Mouse (Mus musculus): ENCODE measurements around the gene Btbd11. TPM values are rescaled to one million over a fixed set of nuclear protein-coding genes. Genes with fewer than 3 reads are reported as not detected.

The Btbd11 gene
- total and polyA plus RNA-seq, 3 experiments = 10.1 to 18.5 (median 15.4) TPM

DNA sequence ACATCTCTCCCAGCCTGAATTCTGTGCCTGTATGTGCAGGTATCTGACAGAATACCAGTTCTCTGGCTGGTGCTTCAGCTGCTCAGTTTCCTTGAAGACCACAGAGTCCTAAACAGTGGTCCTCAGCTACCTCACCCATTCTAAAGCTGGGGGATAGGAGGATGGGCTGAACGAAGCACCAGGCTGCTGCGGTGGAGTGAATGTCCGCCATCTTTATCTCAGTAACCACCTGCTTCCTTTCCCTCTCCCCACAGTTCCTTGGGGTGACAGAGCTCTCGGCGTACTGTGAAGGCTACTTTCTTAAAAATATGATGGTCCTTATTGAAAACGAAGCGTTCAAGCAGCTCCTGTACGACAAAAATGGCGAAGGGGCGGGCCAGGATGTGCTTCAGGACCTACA lies 271.3 kb downstream of the Btbd11 start:
- dilution Hi-C loops (cut with MboI; ENCODE audit: extremely low pct_ligation_motif_present, extremely low pct_unique_long_range_greater_than_20kb, low sequenced_read_pairs) = no loop called here
- no peak overlapping the region for H3K27ac ChIP-seq (ENCODE audit: insufficient read depth, low read depth)
- H3K9ac ChIP-seq (ENCODE audit: insufficient read depth, low read depth) = no peak overlapping the region
- no peak for DNase-seq (ENCODE audit: extremely low read depth)
- no peak overlapping the region for H3K4me3 ChIP-seq (replicated peaks in 1 of 3; ENCODE audit: low read depth in 2 of 3, low read length in 2 of 3, poor library complexity in 1 of 3)
- H3K27me3 ChIP-seq (replicated peaks) = no peaks in the 10 kb centered on the region
- H3K9me3 ChIP-seq (replicated peaks; ENCODE audit: low read length) = no peaks in the 10 kb centered on the region
- no peaks in the 10 kb centered on the region for H3K79me2 ChIP-seq (replicated peaks; ENCODE audit: control insufficient read depth, extremely low read depth, insufficient read depth, poor library complexity, severe bottlenecking)
- no peak overlapping the region for H3K4me2 ChIP-seq (ENCODE audit: insufficient read depth, low read depth, poor library complexity, severe bottlenecking)
- H3K36me3 ChIP-seq (replicated peaks in 1 of 2; ENCODE audit: control insufficient read depth in 1 of 2, insufficient read depth in 1 of 2, low read length in 1 of 2) = peaks cover 0 to 40% of the 10 kb centered on the region in 2 experiments
- H3K4me1 ChIP-seq (ENCODE audit: control insufficient read depth in 1 of 2, insufficient read depth in 2 of 2) = peaks cover 8 to 35% of the 10 kb centered on the region in 2 experiments
- in situ Hi-C loops (cut with MboI; ENCODE audit: low pct_ligation_motif_present, low pct_unique_long_range_greater_than_20kb, low sequenced_read_pairs) = loop anchor here (5.0 kb wide), 1 partner anchor 271 kb away; the partner anchor contains the start of gene Btbd11
- TF ChIP-seq TBP (conservative IDR thresholded peaks at IDR 0.05; ENCODE audit: low read depth, low read length) = no peak
- TF ChIP-seq ZMIZ1 (IDR thresholded peaks at IDR 0.05; ENCODE audit: low read depth, low read length) = no peak
- no peak for TF ChIP-seq EP300 (IDR thresholded peaks at IDR 0.05; ENCODE audit: low read length)
- no peak for TF ChIP-seq MEF2A (IDR thresholded peaks at IDR 0.05; ENCODE audit: borderline replicate concordance, low read depth, low read length)
- TF ChIP-seq TCF12 (IDR thresholded peaks at IDR 0.05; ENCODE audit: low read depth, low read length) = no peak
- no peak for TF ChIP-seq USF2 (conservative IDR thresholded peaks at IDR 0.05; ENCODE audit: low read depth, low read length)
- TF ChIP-seq PAX5 (IDR thresholded peaks at IDR 0.05; ENCODE audit: low read length) = no peak
- TF ChIP-seq POLR2AphosphoS2 (IDR thresholded peaks at IDR 0.05; ENCODE audit: low read depth, low read length) = no peak
- no peak for TF ChIP-seq MXI1 (IDR thresholded peaks at IDR 0.05; ENCODE audit: low read depth, low read length)
- no peak for TF ChIP-seq JUN (IDR thresholded peaks at IDR 0.05; ENCODE audit: insufficient read depth, low read depth, low read length)
- no peak for TF ChIP-seq ZKSCAN1 (IDR thresholded peaks at IDR 0.05; ENCODE audit: borderline replicate concordance, low read depth, low read length)
- TF ChIP-seq USF1 (IDR thresholded peaks at IDR 0.05; ENCODE audit: low read depth, low read length) = no peak

DNA sequence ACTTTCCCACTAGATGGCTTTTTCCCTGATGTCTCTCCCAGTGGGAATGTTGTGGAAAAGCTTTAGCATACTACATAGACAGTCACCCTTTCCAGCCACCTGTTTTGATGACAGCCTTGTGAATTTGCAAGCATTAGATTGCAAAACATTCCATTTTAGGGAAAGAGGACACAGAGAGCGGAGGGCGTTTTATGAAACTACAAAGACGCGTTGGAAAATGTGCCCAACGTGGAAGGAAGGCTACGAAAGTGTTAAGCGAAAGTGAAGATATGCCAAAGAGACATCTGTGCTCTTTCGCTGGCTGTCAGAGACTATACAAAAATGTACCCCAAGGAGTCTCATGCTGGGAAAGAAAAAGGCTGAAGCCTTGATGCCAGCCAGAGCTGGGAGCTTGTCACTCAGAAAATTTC lies 286.9 kb downstream of the Btbd11 start:
- no peak for DNase-seq (ENCODE audit: extremely low read depth)
- no peaks in the 10 kb centered on the region for H3K27me3 ChIP-seq (replicated peaks)
- no peak overlapping the region for H3K4me3 ChIP-seq (replicated peaks in 1 of 3; ENCODE audit: low read depth in 2 of 3, low read length in 2 of 3, poor library complexity in 1 of 3)
- no peak overlapping the region for H3K9ac ChIP-seq (ENCODE audit: insufficient read depth, low read depth)
- H3K79me2 ChIP-seq (replicated peaks; ENCODE audit: control insufficient read depth, extremely low read depth, insufficient read depth, poor library complexity, severe bottlenecking) = no peaks in the 10 kb centered on the region
- in situ Hi-C loops (cut with MboI; ENCODE audit: low pct_ligation_motif_present, low pct_unique_long_range_greater_than_20kb, low sequenced_read_pairs) (no loop called here), dilution Hi-C loops (cut with MboI; ENCODE audit: extremely low pct_ligation_motif_present, extremely low pct_unique_long_range_greater_than_20kb, low sequenced_read_pairs) (no loop called here)
- no peak overlapping the region for H3K4me2 ChIP-seq (ENCODE audit: insufficient read depth, low read depth, poor library complexity, severe bottlenecking)
- H3K9me3 ChIP-seq (replicated peaks; ENCODE audit: low read length) = peaks cover 9% of the 10 kb centered on the region
- TF ChIP-seq JUN (IDR thresholded peaks at IDR 0.05; ENCODE audit: insufficient read depth, low read depth, low read length) = no peak
- TF ChIP-seq ZNF384 (IDR thresholded peaks at IDR 0.05; ENCODE audit: low read depth, low read length) = no peak
- no peak for TF ChIP-seq RAD21 (IDR thresholded peaks at IDR 0.05; ENCODE audit: low read depth, low read length)
- TF ChIP-seq ZC3H11A (IDR thresholded peaks at IDR 0.05; ENCODE audit: low read depth, low read length) = no peak
- TF ChIP-seq CTCF (conservative IDR thresholded peaks at IDR 0.05 in 1 of 2, IDR thresholded peaks at IDR 0.05 in 1 of 2; ENCODE audit: low read depth in 2 of 2, low read length in 2 of 2) = no peak
- no peak for TF ChIP-seq NRF1 (IDR thresholded peaks at IDR 0.05; ENCODE audit: low read depth, low read length)
- TF ChIP-seq CHD1 (IDR thresholded peaks at IDR 0.05; ENCODE audit: low read depth, low read length) = no peak
- no peak for TF ChIP-seq KAT2A (IDR thresholded peaks at IDR 0.05; ENCODE audit: insufficient replicate concordance, low read length)
- TF ChIP-seq PAX5 (IDR thresholded peaks at IDR 0.05; ENCODE audit: low read length) = no peak
- no peak for TF ChIP-seq BHLHE40 (IDR thresholded peaks at IDR 0.05; ENCODE audit: low read depth, low read length)
- no peak for TF ChIP-seq TBP (conservative IDR thresholded peaks at IDR 0.05; ENCODE audit: low read depth, low read length)
- TF ChIP-seq UBTF (IDR thresholded peaks at IDR 0.05; ENCODE audit: low read depth, low read length) = no peak
- no peak for TF ChIP-seq MYC (IDR thresholded peaks at IDR 0.05; ENCODE audit: low read depth, low read length)
- TF ChIP-seq ELF1 (IDR thresholded peaks at IDR 0.05; ENCODE audit: low read depth, low read length) = no peak
- no peak for TF ChIP-seq MEF2A (IDR thresholded peaks at IDR 0.05; ENCODE audit: borderline replicate concordance, low read depth, low read length)
- no peak for TF ChIP-seq USF2 (conservative IDR thresholded peaks at IDR 0.05; ENCODE audit: low read depth, low read length)
- no peak for TF ChIP-seq POLR2A (IDR thresholded peaks at IDR 0.05; ENCODE audit: low read depth, low read length)
- no peak for TF ChIP-seq POLR2AphosphoS2 (IDR thresholded peaks at IDR 0.05; ENCODE audit: low read depth, low read length)
- no peak for TF ChIP-seq JUND (conservative IDR thresholded peaks at IDR 0.05; ENCODE audit: low read depth, low read length)
- TF ChIP-seq ZMIZ1 (IDR thresholded peaks at IDR 0.05; ENCODE audit: low read depth, low read length) = no peak
- no peaks in the 10 kb centered on the region for H3K36me3 ChIP-seq (replicated peaks in 1 of 2; ENCODE audit: control insufficient read depth in 1 of 2, insufficient read depth in 1 of 2, low read length in 1 of 2)
- no peaks in the 10 kb centered on the region for H3K4me1 ChIP-seq (ENCODE audit: control insufficient read depth in 1 of 2, insufficient read depth in 2 of 2)
- no peak overlapping the region for H3K27ac ChIP-seq (ENCODE audit: insufficient read depth, low read depth)

All from CH12.LX (cell line).